Mouse (Mus musculus): ENCODE results near the gene Bmp15. TPM values are rescaled to one million over a fixed set of nuclear protein-coding genes. Genes with fewer than 3 reads are reported as not detected.

The Bmp15 gene
- 0.06 and 0.11 TPM in 2 replicates for polyA plus RNA-seq (2012; rRNA removed)

DNA sequence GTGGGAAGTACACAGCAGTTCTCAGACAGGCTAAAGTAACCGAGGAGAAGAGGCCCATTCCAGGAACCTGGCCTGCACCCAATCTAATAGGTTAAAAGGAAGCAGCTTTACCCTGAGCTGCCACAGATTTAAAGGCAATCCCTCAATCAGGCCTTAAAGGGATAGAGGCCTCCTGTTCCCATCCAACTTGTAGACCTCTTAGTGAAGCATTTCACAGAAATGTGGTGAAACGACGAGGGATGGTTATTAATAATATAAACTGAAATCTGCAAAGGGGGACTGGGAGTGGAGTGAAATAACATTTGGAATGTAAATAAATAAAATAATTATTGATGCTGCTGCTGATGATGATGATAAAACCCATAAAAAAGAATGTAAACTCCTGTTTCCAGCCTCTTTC lies at the start of gene Bmp15:
Gene Bmp15 (minus strand): TSS at position 101 of the 400 bp plus-strand sequence.

Other genes starting within 250 kb of the Bmp15 start
- 0.12 and 0.15 TPM in 2 replicates for gene AU022751, start 237.3 kb downstream of the Bmp15 start, polyA plus RNA-seq (2012; rRNA removed)
- 12.8 and 19.2 TPM in 2 replicates for gene Nudt10, start 147.7 kb downstream of the Bmp15 start, polyA plus RNA-seq (2012; rRNA removed)
- gene Shroom4, start 79.1 kb upstream of the Bmp15 start, polyA plus RNA-seq (2012; rRNA removed), result 2.6 and 6.5 TPM in 2 replicates

Measured in central nervous system, embryonic 11.5 days (tissue).